Mouse (Mus musculus) layer of hippocampus, postnatal 14 days (tissue): ENCODE data around the gene Scfd2. TPM values are rescaled to one million over a fixed set of nuclear protein-coding genes. Genes with fewer than 3 reads are reported as not detected.

Experiments used
- DNase-seq, 2 experiments: peaks; one replicate each; pipeline ENCODE4 v3.0.0; 2021 to 2022; ENCODE audit warnings: low spot score in 2 of 2, mixed read lengths in 1 of 2
- total RNA-seq, 2 experiments: library from RNA; stranded (reverse); gene quantifications; 2 replicates each; pipeline ENCODE4 v1.2.3; 2021

The Scfd2 gene
- total RNA-seq, 2 experiments from 2014 or later = 27.1 to 29.9 TPM

GRCm38 (mm10) chr5:74246453-74246852 lies 285.1 kb downstream of the Scfd2 start:
- DNase-seq = no peak

GRCm38 (mm10) chr5:74245641-74246145 lies 285.9 kb downstream of the Scfd2 start:
- DNase-seq = no peak

- no peak for DNase-seq
Measured at GRCm38 (mm10) chr5:74244406-74245019, 287.0 kb downstream of the Scfd2 start.

GRCm38 (mm10) chr5:74242654-74243053 lies 288.9 kb downstream of the Scfd2 start:
- DNase-seq = no peak

GRCm38 (mm10) chr5:74240926-74241680 lies 290.5 kb downstream of the Scfd2 start:
- DNase-seq = no peak

GRCm38 (mm10) chr5:74240298-74240697 lies 291.3 kb downstream of the Scfd2 start:
- DNase-seq = no peak

GRCm38 (mm10) chr5:74239369-74239768 lies 292.2 kb downstream of the Scfd2 start:
- DNase-seq = no peak

- DNase-seq = no peak
Measured at GRCm38 (mm10) chr5:74233808-74234207, 297.8 kb downstream of the Scfd2 start.

GRCm38 (mm10) chr5:74230525-74230924 lies 301.0 kb downstream of the Scfd2 start:
- no peak for DNase-seq

- no peak for DNase-seq
Measured at GRCm38 (mm10) chr5:74229775-74230413, 301.7 kb downstream of the Scfd2 start.

GRCm38 (mm10) chr5:74228938-74229337 lies 302.6 kb downstream of the Scfd2 start:
- DNase-seq = no peak

- DNase-seq = no peak
Measured at GRCm38 (mm10) chr5:74227352-74227751, 304.2 kb downstream of the Scfd2 start.

- no peak for DNase-seq
Measured at GRCm38 (mm10) chr5:74226183-74226582, 305.4 kb downstream of the Scfd2 start.

- DNase-seq = no peak
Measured at GRCm38 (mm10) chr5:74224480-74224879, 307.1 kb downstream of the Scfd2 start.

GRCm38 (mm10) chr5:74222626-74223025 lies 308.9 kb downstream of the Scfd2 start:
- no peak for DNase-seq

GRCm38 (mm10) chr5:74218524-74218923 lies 313.0 kb downstream of the Scfd2 start:
- DNase-seq = no peak

- DNase-seq = no peak
Measured at GRCm38 (mm10) chr5:74215125-74215524, 316.4 kb downstream of the Scfd2 start.

- DNase-seq = no peak
Measured at GRCm38 (mm10) chr5:74214501-74215110, 317.0 kb downstream of the Scfd2 start.

GRCm38 (mm10) chr5:74211346-74211745 lies 320.2 kb downstream of the Scfd2 start:
- DNase-seq = no peak

GRCm38 (mm10) chr5:74209640-74210039 lies 321.9 kb downstream of the Scfd2 start:
- no peak for DNase-seq

- DNase-seq = no peak
Measured at GRCm38 (mm10) chr5:74208438-74208837, 323.1 kb downstream of the Scfd2 start.

GRCm38 (mm10) chr5:74207209-74207608 lies 324.4 kb downstream of the Scfd2 start:
- no peak for DNase-seq
